Mouse (Mus musculus): ENCODE results near the gene B4gat1.
"Not testable (repeated sequence)": the region's sequence is repeated elsewhere in the genome, so short reads cannot be mapped to it uniquely, and the experiment has no call there.

Gene B4gat1

DNA sequence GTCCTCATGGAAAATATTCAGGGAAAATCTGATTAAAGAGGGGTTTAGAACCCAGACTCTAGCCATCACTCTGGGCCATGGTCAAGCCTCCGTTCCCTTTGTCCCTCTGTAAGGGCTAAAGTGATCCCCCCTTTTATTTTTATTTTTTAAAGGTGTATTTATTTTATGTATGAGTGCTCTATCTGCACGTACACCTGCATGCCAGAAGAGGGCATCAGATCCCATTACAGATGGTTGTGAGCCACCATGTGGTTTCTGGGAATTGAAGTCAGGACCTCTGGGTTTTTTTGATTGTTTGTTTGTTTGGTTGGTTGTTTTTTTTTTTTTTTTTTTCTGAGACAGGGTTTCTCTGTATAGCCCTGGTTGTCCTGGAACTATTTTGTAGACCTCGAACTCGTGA is 47.9 kb downstream of the B4gat1 start:
- not testable (repeated sequence) for DNase-seq

DNA sequence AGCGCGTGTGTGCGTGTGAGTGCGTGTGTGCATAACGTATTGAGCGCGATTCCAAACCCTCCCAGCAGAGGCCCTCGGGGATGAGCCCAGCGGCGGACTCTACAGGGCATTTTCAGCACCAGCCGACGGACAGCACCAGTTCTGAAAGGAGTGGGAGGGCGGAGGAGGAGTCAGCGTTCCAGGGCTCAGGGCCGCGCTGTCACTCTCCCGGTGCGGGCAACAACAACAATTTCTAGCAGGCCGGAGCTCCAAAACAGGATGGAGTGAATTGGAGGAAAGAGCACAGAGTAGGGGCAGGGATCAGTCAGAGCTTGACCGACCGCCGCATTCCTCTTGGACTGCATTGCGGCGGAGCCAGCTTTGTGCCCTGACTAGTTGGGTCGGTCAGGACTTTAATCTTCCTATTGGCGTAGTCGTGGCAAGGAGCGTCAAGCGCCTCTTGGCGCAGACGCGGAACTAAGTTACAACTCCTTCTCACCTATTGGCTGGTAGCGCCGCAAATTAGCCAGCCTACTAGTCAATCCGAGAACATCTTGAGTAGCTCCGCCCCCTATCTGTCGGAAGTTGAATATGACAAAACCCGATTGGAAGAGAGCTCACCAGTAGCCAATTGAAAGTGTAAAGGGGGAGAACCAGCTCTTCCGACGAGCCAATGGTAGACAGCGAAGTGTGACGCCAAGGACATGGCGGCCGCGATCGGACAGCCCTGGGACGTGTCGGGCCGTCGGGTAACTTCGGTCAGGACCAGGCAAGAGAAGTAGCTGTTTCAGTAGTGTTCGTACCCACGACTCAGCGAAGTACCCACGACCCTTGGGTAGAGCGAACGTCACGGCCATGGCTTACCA is 49.5 kb downstream of the B4gat1 start, which contains the start of gene Yif1a:
Gene Yif1a (plus strand): TSS at position 655 of the 845 bp plus-strand sequence.
- peak; percentile 99 for DNase-seq

DNA sequence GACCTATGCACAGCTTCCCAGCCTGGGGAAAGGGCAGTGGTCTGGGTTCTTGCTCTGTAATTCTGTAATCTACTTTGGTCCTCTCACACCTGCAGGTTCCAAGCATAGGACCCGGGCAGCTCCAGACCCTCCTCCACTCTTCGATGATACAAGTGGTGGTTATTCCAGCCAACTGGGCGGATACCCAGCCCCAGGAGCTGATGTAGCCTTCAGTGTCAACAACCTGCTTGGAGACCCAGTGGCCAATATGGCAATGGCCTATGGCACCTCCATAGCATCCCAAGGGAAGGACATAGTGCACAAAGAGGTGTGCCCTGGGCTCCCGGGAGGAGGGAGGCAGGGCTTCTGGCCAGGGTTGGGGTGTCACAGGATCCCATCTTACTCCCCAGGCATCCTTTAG is 50.7 kb downstream of the B4gat1 start:
- peak; percentile 65 for DNase-seq

All from cerebellum, adult 9-10 months (tissue).